Mouse (Mus musculus) megakaryocyte progenitor cell, adult 5-6 weeks (primary cell): Measurements from ENCODE around the gene Cacna1d. TPM values are rescaled to one million over a fixed set of nuclear protein-coding genes. Genes with fewer than 3 reads are reported as not detected.

Source experiments
- ATAC-seq: replicated peaks from 2 replicates; pipeline ENCODE4 v1.8.0; 2016; ENCODE audit warnings: mild to moderate bottlenecking, moderate TSS enrichment, inconsistent platforms; ENCODE audit not compliant: poor library complexity
- total RNA-seq, 2 experiments: library from RNA; stranded (forward) in 1 of 2; stranded (reverse) in 1 of 2; fragments of 157-497, 149-512 nt in 1 of 2; fragments of 200-1000 nt in 1 of 2; gene quantifications; 2 replicates each; pipeline versions ENCODE4 v1.2.3 to v1.2.4; 2015 to 2017

Gene Cacna1d
- total RNA-seq, 2 experiments from 2014 or later = 0.37 to 0.67 TPM

- ATAC-seq = peak; percentile 86
Observed at GRCm38 (mm10) chr14:30459891-30460523, 31.2 kb downstream of the Cacna1d start.

- no peak for ATAC-seq
Observed at GRCm38 (mm10) chr14:30458820-30459219, 32.4 kb downstream of the Cacna1d start.

DNA sequence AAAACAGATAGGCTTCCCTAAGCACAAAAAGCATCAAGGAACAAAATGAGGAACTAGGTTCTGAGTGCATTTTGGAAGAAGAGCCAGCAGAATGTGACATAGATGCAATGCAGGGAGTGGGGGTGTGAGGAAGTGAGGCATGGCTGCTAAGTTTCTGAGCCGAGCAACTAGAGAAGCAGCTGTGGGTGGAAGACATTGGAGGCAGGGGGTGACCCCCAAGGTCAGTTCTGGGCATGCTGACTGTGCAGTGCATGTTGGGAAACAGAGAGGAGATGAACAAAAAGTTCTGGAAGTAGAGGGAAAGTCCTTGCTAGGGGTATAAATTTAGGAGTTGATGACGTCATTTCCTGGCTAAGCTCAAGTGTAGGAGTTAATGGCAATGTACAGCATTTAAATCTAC is 33.4 kb downstream of the Cacna1d start:
- ATAC-seq = peak; percentile 84

GRCm38 (mm10) chr14:30457436-30457835 is 33.8 kb downstream of the Cacna1d start:
- no peak for ATAC-seq

DNA sequence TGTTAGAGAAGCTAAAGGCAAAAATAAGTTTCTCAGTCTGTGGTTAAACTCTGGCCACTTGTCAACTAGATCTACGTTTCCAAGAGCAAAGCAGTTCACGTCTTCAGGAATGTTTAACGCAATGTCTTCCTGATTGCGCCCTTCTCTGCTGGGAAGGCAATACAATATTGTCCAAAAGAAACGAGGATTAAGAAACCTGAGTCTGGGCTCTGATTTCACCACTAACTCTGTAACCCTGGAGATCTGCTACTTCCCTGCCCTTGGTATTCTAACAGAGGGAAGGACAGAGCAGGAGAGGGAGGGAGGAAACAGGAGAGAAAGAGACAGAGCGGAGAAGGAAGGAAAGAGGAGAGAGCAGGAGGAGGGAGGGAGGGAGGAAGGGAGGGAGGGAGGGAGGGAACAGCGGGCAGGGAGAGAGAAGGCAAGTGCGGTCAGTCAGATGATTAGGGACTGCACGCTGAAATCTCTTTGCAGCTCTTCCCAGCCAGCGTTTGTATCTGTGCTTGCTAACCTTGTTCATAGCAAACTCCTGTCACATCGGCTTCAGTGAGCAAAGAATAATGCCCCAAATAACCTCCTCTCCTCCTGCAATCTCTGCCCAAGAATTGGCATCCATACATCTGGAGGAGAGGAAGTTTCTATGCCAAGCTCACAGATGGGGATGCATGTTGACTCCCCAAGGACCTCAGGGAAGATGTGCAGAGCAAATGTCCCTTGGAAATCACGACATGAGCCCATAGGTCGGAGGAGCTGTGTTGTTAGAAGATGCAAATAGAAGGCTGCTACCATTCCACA is 35.3 kb downstream of the Cacna1d start:
- no peak for ATAC-seq

GRCm38 (mm10) chr14:30439915-30440314 is 51.3 kb downstream of the Cacna1d start:
- ATAC-seq = no peak

- ATAC-seq = peak; percentile 100
Observed at GRCm38 (mm10) chr14:30435316-30435715, 55.9 kb downstream of the Cacna1d start.

- ATAC-seq = no peak
Observed at GRCm38 (mm10) chr14:30430446-30430845, 60.8 kb downstream of the Cacna1d start.

DNA sequence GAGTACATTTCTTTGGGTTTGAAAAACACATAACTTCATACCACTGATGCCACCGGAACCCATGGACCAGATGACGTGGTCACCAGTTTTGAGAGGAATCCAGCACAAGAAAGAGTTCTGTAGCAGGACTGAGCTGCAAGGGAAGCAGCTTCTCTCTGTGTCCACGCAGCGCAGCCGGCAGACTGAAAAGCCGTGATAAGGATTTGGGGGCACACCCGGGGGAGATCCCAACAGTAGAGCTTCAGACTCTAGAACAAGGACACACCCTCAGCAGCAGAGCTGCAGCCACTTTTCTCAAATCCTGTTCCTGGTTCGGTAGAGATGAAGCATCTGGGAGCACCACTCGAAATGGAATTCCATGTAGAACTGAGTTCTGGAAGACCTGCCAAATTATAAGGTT is 61.2 kb downstream of the Cacna1d start:
- ATAC-seq = no peak

- peak; percentile 29; the same call in 1 of the 2 replicates for ATAC-seq
Observed at GRCm38 (mm10) chr14:30429606-30430005, 61.6 kb downstream of the Cacna1d start.

- ATAC-seq = no peak
Observed at GRCm38 (mm10) chr14:30428757-30429156, 62.5 kb downstream of the Cacna1d start.

- no peak for ATAC-seq
Observed at GRCm38 (mm10) chr14:30425876-30426275, 65.4 kb downstream of the Cacna1d start.

- ATAC-seq = no peak
Observed at GRCm38 (mm10) chr14:30425175-30425574, 66.1 kb downstream of the Cacna1d start.

DNA sequence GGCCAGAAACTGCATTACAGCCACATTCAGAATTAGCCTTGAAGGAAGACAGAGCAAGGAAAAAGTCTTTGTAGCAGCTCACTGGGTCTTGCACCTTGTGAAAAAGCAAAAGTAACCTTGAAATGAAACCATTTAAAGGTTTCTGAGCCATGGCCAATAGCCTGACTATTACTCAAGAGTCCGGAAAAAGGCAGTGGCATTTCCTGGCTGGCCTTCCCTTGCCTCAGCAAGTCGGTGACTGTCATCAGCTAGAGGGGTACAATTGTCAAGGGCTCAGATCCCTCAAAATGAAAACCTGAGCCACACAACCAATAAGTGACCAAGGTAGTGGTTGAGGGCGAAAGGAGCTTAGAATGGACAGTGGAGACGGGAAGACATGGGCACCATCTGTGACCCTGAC is 66.6 kb downstream of the Cacna1d start:
- peak; percentile 63; the same call in 1 of the 2 replicates for ATAC-seq

GRCm38 (mm10) chr14:30422376-30423140 is 68.7 kb downstream of the Cacna1d start:
- no peak for ATAC-seq

DNA sequence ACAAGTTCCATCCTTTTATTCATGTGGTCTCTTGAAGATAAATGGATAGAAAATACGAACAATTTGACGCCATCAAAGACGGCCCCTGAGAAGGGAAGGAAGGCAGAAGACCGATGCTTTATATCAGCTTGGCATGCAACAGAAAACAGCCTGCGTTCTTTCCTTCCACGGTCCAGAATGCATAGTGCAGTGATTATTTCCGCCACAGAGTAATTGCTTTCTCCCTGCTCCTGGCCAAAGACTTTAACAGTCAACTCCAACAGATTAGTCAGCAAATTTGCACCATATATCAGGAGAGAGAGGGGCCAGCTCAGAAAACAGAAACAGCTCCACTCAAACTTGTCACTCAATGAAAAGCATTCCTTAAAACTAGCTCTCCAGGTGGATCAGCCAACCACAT is 71.8 kb downstream of the Cacna1d start:
- ATAC-seq = no peak

GRCm38 (mm10) chr14:30419046-30419445 is 72.2 kb downstream of the Cacna1d start:
- no peak for ATAC-seq

DNA sequence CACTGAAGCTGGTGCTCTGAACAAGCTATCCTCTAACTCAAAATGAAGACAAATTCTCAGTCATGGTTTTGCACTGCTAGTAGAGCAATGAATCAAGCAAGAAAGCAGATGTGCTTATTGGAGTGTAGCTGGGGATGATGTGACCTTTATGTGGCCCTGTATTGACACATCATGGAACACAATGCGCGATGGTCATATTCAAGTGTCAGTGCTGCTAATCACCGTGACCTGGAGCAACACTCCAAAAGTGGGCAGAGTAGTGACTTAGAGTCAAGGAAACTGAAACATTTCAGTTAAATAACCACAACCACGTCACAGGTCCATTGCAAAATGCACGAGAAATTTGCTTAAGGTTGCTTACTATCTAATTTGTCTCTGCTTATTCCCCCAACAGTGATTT is 75.4 kb downstream of the Cacna1d start:
- ATAC-seq = peak; percentile 91

DNA sequence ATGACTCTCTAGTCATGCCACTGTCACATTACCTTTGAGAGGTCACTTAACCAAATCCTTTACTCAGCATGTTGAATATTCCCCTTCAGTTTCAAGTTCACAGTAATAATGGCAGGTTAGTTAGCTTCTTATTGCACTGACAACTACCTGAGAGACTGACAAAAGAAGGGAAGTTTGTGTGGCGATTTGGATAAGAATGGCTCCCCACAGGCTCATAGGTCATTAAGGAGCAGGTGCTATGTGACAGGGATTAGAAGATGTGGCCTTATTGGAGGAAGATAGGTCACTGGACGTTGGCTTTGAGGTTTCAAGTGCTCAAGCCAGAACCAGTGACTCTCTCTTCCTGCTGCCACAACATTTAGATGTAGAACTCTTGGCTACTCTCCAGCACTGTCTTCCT is 77.1 kb downstream of the Cacna1d start:
- no peak for ATAC-seq

DNA sequence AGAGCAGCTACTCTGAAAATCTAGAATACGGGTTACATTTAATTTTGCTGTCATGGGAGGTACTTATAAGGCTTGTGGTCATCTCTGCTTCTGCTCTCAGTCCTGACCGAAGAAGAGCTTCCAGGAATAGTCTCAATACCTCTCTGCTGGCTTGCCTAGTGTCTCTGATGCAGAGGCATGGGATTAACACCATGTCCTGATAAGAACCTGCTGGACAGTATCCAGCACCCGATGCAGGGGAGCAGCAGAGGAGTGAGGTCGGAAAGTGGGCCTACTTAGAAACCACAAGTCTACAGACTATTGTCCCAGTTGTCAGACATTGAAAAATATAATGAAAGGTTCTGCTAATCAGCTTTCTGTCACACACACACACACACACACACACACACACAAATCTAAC is 81.9 kb downstream of the Cacna1d start:
- ATAC-seq = no peak

- ATAC-seq = peak; percentile 65
Observed at GRCm38 (mm10) chr14:30405456-30406225, 85.6 kb downstream of the Cacna1d start.
